Mouse (Mus musculus) spleen, adult 2 months (tissue): ENCODE data around the gene 3110082I17Rik.

Source experiments
- CTCF ChIP-seq: fragments of 200-500 bp; IDR thresholded peaks from 2 replicates; pipeline ENCODE4 v1.5.1; 2011; ENCODE audit warnings: mild to moderate bottlenecking, inconsistent platforms; ENCODE audit not compliant: insufficient read depth, insufficient read length, insufficient replicate concordance; ENCODE audit errors: extremely low read depth
- POLR2A ChIP-seq: fragments of 200-500 bp; IDR thresholded peaks from 2 replicates; pipeline ENCODE4 v1.6.1; 2011; ENCODE audit warnings: low read depth, low read length, inconsistent platforms

GRCm38 (mm10) chr5:139366484-139366883 lies 93.8 kb downstream of the 3110082I17Rik start:
- TF ChIP-seq CTCF: no peak
- TF ChIP-seq POLR2A: no peak
